Mouse (Mus musculus): ENCODE results near the gene Selenok. TPM values are rescaled to one million over a fixed set of nuclear protein-coding genes. Genes with fewer than 3 reads are reported as not detected.
A peak's percentile ranks its signal among the peaks of the same experiment; 100 is the strongest.

Gene Selenok
- polyA plus RNA-seq, 1 experiment from 2014 or later, result 271 TPM

DNA sequence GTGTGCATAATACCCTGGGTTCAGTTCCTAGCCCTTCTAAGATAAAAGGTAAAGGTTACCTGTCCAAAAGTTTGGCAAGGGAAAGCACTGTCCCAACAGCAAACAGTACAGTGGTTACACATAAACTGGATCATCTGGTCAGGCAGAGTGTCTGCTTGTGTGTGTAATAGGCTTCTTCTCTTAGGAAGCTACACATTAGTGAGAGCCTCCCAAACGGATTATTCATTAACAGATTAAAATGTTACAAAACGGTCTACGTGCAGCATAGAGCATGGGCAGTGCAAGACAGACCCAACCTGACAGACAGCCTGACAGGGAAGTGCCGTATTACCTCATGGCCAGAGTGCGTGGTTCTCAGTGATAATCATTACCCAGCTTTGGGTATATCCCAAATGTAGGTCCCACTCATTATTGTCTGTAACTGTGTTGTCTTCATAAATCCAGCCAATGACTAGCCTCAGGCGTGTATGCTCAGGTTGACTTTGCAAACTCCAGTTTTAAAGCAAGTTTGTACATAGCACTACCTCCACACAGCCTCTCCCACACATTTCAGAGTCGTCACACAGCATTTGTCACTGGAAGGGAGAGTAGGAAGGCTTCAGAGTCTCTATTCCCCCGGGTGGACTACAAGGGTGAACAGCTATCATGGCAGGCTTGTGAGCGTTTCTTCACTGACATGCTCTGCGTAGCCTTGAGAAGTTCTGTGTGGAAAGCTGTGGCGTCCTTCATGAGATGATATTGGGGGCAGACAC, 28.1 kb downstream of the Selenok start:
- H3K4me2 ChIP-seq, result no peak overlapping the region
- 92% methylated on average over 11 of the region's 11 CpGs for WGBS
- no peaks in the 10 kb centered on the region for H3K9me3 ChIP-seq
- no peaks in the 10 kb centered on the region for H3K27me3 ChIP-seq
- no peaks in the 10 kb centered on the region for H3K4me1 ChIP-seq (replicated peaks)
- no peak overlapping the region for H3K27ac ChIP-seq
- ATAC-seq (ENCODE audit: insufficient number of reproducible peaks, insufficient read depth, low FRiP score, low TSS enrichment, low read depth), result no peak
- H3K9ac ChIP-seq (replicated peaks), result no peak overlapping the region
- no peak overlapping the region for H3K4me3 ChIP-seq (replicated peaks)
- peaks cover 75% of the 10 kb centered on the region for H3K36me3 ChIP-seq

DNA sequence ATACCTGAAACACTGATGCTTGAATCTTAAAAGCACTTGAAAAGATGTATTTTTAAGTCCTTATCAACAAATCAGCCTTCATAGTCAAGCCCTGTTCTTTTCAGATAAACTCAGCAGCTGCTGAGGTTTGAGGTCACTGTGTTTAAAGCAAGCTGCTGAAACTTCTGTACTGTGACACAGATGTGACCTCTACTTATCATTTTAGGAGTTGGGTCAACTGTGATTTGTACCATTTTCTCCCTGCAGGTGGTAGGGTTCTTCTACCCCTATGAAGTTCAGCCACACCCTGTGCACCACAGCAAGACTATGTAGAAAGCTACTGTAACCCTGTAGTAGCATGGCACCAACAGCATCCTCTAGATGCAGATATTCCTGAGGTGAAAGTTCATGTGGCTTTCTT, 29.2 kb downstream of the Selenok start:
- H3K36me3 ChIP-seq, result peaks cover 63% of the 10 kb centered on the region
- H3K4me2 ChIP-seq, result no peak overlapping the region
- no peak overlapping the region for H3K4me3 ChIP-seq (replicated peaks)

DNA sequence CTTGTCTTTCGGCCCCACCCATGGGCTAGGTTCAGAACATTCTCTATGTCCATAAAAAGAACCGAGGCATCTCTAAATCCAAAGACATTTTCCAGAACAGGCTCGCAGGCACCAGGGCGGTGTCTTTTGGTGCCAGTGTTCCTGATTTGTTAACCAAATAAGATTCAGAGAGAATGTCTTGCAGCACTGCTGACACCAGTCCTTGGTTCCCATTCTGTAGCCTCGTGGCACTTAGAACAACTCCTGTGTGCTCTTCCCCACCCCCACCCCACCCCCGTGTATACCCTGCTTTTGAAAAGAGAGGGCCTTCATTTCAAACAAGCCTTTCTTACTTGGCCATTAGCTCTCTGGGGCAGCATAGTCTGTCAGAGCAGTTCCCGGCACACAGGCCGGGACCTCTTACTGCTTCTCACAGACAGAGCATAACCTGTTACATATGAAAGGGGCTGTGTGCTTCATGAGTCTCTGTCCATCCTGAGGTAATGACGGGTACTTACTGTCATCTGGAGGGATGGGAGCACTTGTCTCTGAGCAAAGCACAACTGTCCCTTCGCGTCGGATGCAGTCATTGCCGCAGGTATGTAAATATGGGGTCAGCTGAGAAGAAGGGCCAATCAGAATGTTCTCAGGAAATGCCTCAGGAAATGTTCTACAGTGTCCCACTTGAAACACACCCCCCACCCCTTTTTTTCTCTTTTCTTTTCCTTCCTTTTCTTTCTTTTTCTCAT, 30.8 kb downstream of the Selenok start:
- no peak overlapping the region for H3K9ac ChIP-seq (replicated peaks)
- 85% methylated on average over 13 of the region's 13 CpGs for WGBS

More for the DNA sequence above, 29.2 kb downstream of the Selenok start:
- Histone ChIP-seq H3K27ac (no peak overlapping the region), H3K9me3 (no peaks in the 10 kb centered on the region), H3K27me3 (no peaks in the 10 kb centered on the region), H3K9ac (replicated peaks) (no peak overlapping the region), H3K4me1 (replicated peaks) (no peaks in the 10 kb centered on the region)
- ATAC-seq (ENCODE audit: insufficient number of reproducible peaks, insufficient read depth, low FRiP score, low TSS enrichment, low read depth), result no peak

DNA sequence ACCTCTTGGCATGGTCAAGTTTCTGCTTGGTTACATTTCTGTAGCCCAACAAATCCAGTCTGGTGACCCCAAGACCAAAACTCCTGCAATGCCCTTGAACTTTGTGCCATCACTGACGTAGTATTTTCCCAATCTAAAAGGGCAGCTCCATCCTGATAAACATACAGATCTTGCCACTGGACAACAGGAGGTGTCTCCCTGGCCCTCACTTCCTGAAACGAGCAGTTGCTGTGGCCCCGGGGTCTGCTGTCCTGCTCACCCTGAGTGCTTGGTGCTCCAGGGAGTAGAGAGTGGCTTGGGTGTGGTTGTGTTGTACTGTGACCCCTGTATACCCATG, 31.3 kb downstream of the Selenok start:
- Histone ChIP-seq H3K4me3 (replicated peaks) (no peak overlapping the region), H3K4me2 (no peak overlapping the region), H3K27me3 (no peaks in the 10 kb centered on the region), H3K4me1 (replicated peaks) (no peaks in the 10 kb centered on the region), H3K9me3 (no peaks in the 10 kb centered on the region), H3K9ac (replicated peaks) (no peak overlapping the region), H3K36me3 (peaks cover 42% of the 10 kb centered on the region), H3K27ac (no peak overlapping the region)
- ATAC-seq (ENCODE audit: insufficient number of reproducible peaks, insufficient read depth, low FRiP score, low TSS enrichment, low read depth), result no peak
- WGBS, result 94% methylated on average over 3 of the region's 3 CpGs

More for the DNA sequence above, 30.8 kb downstream of the Selenok start:
- Histone ChIP-seq H3K4me3 (replicated peaks) (no peak overlapping the region), H3K27ac (no peak overlapping the region), H3K9me3 (no peaks in the 10 kb centered on the region), H3K4me1 (replicated peaks) (no peaks in the 10 kb centered on the region), H3K27me3 (no peaks in the 10 kb centered on the region), H3K4me2 (no peak overlapping the region), H3K36me3 (peaks cover 48% of the 10 kb centered on the region)
- ATAC-seq (ENCODE audit: insufficient number of reproducible peaks, insufficient read depth, low FRiP score, low TSS enrichment, low read depth), result no peak

DNA sequence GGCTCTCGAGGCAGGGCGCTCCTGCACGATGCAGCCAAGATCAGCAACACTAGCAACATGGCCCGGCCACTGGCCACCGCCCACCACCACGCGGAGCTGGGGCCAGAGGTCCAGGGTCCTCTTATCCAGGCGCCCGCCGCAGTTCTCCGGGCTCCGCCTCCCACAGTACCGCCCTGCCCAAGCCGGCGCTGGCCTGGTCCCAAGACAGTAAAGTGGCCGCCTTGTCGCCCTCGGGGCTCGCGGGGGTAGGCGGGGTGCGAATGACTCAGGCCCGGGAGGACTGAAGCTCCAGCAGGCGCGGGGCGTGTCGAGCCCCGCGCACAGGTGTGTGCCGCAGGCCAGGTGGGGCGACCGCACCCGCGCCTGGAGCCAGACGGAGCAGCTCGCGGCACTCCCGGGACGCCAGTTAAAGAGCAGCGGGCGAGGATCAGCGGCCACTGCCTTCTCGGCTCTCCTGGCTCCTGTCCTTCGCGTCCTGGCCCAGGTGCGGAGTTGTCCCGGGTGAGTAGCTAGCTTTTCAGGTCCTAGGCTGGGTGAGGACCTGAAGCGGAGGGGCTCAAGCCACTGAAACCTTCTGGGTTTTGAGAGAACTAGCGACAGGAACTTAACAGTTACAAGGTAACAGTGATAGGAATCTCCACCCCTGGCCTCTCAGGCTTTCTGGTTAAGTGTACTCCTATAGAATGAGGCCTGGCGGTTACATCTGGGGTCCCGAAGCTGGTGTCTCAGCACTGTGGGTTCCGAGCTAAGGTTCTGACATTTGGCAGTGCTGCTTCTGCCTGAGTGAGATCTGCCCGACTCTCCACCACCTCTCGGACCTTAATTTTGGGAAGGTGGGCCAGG, 40.8 kb downstream of the Selenok start, which contains the start of the genes Il17rb and Chdh:
Gene Il17rb, minus strand, starts transcription at position 164 of the 843 bp plus-strand sequence.
Gene Chdh, plus strand, starts transcription at position 291 of the 843 bp plus-strand sequence.
- peak within 1 kb of the TSS; percentile 48 for H3K4me3 ChIP-seq (replicated peaks)
- 10% methylated on average over 54 of the region's 54 CpGs for WGBS
- H3K4me1 ChIP-seq (replicated peaks), result peaks cover 15% of the 10 kb centered on the region
- H3K9ac ChIP-seq (replicated peaks), result peak within 1 kb of the TSS; percentile 55; the same call in 1 of the 2 replicates
- H3K27me3 ChIP-seq, result peaks cover 45% of the 10 kb centered on the region
- no peaks in the 10 kb centered on the region for H3K9me3 ChIP-seq
- 0 out of 2 replicates have a peak, but pooled peaks have one; percentile 50 for ATAC-seq (ENCODE audit: insufficient number of reproducible peaks, insufficient read depth, low FRiP score, low TSS enrichment, low read depth)
- no peak within 1 kb of the TSS for H3K27ac ChIP-seq
- peak within 1 kb of the TSS; percentile 95 for H3K4me2 ChIP-seq
- H3K36me3 ChIP-seq, result no peaks in the 10 kb centered on the region

DNA sequence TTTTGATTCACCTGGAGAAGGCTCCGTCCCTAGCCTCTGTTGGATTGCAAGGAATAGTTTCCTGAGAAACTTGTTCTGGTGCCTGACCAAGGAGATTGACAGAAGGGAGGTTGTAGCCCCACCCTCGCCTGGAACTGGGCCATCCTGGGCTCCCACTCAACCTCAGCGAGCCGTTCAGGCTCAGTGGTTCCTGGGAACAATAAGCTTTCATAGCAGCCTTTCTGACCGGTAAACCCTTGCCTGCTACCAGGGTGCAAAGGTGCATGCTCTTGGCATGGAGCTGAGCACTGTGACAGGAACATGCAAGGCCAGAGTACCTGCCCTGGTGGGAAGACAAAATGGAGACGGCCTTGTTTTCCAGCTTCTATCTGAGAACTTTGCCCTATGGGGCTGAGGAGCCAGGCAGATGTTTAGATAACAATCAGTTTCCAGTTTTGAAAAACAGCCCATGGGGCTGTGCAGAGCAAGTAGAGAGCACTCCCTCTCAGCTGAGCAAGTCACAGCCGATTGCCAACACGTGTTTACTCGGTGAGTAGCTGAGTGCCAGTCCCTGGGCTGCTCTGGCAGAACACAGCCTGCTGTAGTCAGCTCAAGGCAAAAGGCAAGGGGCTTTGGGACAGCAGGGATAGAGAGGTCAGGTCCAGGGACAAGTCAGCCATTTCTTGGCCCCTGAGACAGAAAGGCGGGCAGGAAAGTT, 41.9 kb downstream of the Selenok start:
- no peak for ATAC-seq (ENCODE audit: insufficient number of reproducible peaks, insufficient read depth, low FRiP score, low TSS enrichment, low read depth)
- 80% methylated on average over 10 of the region's 10 CpGs for WGBS

DNA sequence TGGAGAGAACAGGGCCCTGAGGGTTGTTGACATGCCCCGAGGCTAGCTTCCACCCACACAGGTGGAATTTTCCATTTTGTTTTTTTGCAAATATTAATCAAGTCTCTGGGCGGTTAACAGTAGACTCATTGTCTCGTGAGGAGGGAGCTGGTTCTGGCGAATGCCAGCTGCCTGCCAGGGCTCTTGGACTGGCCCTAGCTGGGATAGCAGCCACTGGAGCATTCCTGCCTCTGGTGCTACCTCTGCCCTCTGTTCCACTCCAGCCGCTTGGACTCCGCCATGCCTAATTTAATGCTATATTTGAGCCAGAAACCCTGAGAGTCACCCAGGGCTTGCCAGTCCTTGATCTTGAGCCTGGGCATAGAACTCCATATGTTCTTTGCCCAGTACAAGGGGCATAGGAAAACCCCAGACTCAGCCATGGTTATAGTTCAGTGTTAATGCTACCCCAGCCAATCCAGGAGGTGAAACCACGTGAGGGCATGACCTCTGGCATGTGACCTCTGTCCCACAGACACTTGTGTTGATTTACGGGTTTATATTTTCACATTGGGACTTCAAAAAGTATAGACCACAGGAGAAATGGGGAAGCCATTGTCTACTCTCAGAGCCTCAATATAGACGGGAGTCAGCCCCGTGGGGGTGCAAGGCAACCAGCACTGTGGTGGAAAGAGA, 43.9 kb downstream of the Selenok start:
- no peak overlapping the region for H3K27ac ChIP-seq
- peak; percentile 32; the same call in 1 of the 2 replicates for ATAC-seq (ENCODE audit: insufficient number of reproducible peaks, insufficient read depth, low FRiP score, low TSS enrichment, low read depth)
- WGBS, result 79% methylated on average over 10 of the region's 10 CpGs
- no peak overlapping the region for H3K9ac ChIP-seq (replicated peaks)
- no peaks in the 10 kb centered on the region for H3K36me3 ChIP-seq
- H3K4me1 ChIP-seq (replicated peaks), result peaks cover 20% of the 10 kb centered on the region
- H3K27me3 ChIP-seq, result peaks cover 39% of the 10 kb centered on the region
- no peak overlapping the region for H3K4me2 ChIP-seq
- no peaks in the 10 kb centered on the region for H3K9me3 ChIP-seq
- no peak overlapping the region for H3K4me3 ChIP-seq (replicated peaks)

More for the DNA sequence above, 41.9 kb downstream of the Selenok start:
- Histone ChIP-seq H3K27me3 (peaks cover 45% of the 10 kb centered on the region), H3K9me3 (no peaks in the 10 kb centered on the region), H3K4me2 (no peak overlapping the region), H3K27ac (no peak overlapping the region), H3K9ac (replicated peaks) (no peak overlapping the region), H3K4me3 (replicated peaks) (no peak overlapping the region), H3K36me3 (no peaks in the 10 kb centered on the region), H3K4me1 (replicated peaks) (peaks cover 20% of the 10 kb centered on the region)

DNA sequence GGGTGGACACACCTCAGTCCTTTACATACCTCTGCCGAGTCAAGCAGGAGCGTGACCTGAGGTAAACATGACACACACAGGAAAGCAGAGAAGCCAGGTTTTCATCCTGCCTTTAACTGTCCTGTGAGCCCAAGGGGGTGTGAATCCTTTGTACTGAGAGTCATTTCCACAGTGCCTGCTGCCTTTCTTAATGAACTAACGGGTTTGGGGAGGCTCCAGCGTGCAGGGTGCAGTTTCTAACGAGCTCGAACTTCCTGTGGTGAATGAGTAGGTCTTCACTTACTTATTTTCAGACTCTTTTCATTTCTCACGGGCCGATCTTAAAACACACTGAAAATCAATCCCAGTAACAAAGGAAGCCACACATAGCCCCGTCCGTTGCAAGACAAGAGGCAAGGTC, 46.4 kb downstream of the Selenok start:
- H3K9me3 ChIP-seq, result no peaks in the 10 kb centered on the region
- H3K27ac ChIP-seq, result no peak overlapping the region
- H3K27me3 ChIP-seq, result peaks cover 17% of the 10 kb centered on the region
- peaks cover 10% of the 10 kb centered on the region for H3K4me1 ChIP-seq (replicated peaks)
- H3K36me3 ChIP-seq, result no peaks in the 10 kb centered on the region
- no peak overlapping the region for H3K9ac ChIP-seq (replicated peaks)
- ATAC-seq (ENCODE audit: insufficient number of reproducible peaks, insufficient read depth, low FRiP score, low TSS enrichment, low read depth), result no peak
- no peak overlapping the region for H3K4me2 ChIP-seq
- H3K4me3 ChIP-seq (replicated peaks), result no peak overlapping the region
- 49% methylated on average over 10 of the region's 10 CpGs for WGBS

DNA sequence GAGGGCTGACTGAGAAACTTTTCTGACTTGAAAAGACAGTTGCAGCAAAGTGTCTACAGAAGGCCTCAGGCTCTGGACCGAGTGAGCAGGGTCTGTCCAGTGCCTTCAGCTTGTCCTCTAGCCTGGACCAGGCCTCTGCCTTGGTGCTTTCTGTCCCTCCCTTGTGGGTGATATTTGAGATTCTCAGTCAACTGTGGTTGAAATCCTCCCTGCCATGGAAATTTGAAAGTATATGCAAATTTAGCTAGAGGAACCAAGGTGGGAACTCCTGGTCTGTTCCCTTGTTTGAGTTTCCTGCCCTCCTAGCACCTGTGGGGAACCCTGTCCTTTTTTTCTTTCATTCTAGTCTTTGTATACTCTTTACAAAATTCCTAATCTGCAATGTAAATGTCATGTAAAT, 46.9 kb downstream of the Selenok start:
- peaks cover 12% of the 10 kb centered on the region for H3K4me1 ChIP-seq (replicated peaks)
- H3K9me3 ChIP-seq, result no peaks in the 10 kb centered on the region
- H3K4me2 ChIP-seq, result no peak overlapping the region
- no peak overlapping the region for H3K27ac ChIP-seq
- H3K27me3 ChIP-seq, result peaks cover 12% of the 10 kb centered on the region
- 57% methylated on average over 1 of the region's 1 CpGs for WGBS
- no peaks in the 10 kb centered on the region for H3K36me3 ChIP-seq
- no peak overlapping the region for H3K4me3 ChIP-seq (replicated peaks)
- no peak for ATAC-seq (ENCODE audit: insufficient number of reproducible peaks, insufficient read depth, low FRiP score, low TSS enrichment, low read depth)
- H3K9ac ChIP-seq (replicated peaks), result no peak overlapping the region

DNA sequence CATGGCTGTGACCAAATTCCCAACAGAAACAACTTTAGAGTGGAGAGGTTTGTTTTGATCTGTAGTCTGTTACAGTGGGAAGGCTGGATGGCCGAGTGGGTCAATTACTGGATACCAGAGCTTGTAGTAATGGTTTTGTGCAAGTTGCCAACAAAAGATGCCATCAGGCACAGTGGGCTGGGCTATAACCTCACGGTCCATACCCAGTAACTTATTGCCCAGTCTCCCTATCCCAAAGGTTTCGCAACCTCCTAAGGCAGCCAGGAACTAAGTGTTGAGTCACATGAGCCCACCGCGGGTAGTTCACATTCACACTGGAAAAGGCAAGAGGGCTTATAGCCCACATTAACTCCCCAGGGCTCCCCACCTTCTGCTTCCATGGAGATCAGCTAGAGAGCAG, 48.6 kb downstream of the Selenok start:
- WGBS, result 88% methylated on average over 5 of the region's 5 CpGs
- ATAC-seq (ENCODE audit: insufficient number of reproducible peaks, insufficient read depth, low FRiP score, low TSS enrichment, low read depth), result no peak
- H3K9me3 ChIP-seq, result no peaks in the 10 kb centered on the region

More for the DNA sequence above, 48.6 kb downstream of the Selenok start:
- Histone ChIP-seq H3K27me3 (no peaks in the 10 kb centered on the region), H3K9ac (replicated peaks) (no peak overlapping the region), H3K4me1 (replicated peaks) (peaks cover 16% of the 10 kb centered on the region), H3K4me3 (replicated peaks) (no peak overlapping the region), H3K4me2 (no peak overlapping the region), H3K36me3 (no peaks in the 10 kb centered on the region), H3K27ac (no peak overlapping the region)
